Comparison of ENCODE assay signal across 23 mouse cellular contexts in the genomic region with DNA sequence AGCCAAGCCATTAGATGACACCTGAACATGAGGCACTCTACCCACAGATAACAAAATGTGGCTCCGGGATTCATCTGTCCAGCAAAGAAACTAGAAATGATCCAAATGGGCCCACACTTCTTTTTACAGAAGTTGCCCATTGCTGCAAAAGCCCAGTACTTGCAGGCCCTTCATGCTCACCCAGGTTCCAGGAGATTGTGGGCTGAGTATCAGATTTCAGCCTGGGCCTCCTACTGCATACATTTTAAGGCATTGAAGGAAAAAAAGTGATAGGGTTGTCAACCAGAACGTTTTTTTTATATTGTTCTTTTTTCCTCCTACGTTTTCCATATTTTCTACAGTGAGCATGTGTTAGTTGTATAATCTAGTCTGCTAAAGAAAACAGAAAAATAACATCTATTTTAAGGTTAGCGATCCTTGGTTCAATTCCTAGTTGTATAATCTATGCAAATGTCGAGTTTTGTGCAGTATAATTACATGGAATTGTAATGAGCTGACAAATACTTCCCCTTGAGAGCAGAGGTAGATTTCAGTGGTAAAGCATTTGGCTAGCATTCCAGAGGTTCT. TPM values are rescaled to one million over a fixed set of nuclear protein-coding genes. Genes with fewer than 3 reads are reported as not detected.
A peak's percentile ranks its signal among the peaks of the same experiment; 100 is the strongest.
DNase-seq lines count a peak whose midpoint lies in the region; ATAC-seq lines count a peak whose summit lies in the region.
"Had no signal": no experiment of that assay in that cellular context is flagged by ENCODE, and none has a peak within 500 bp of the region (broad histone marks: within the 10 kb centered on the region; RNA-seq: fewer than 3 reads in every experiment).

No protein-coding gene starts in this region.

- H3K4me1 ChIP-seq in embryonic facial prominence, embryonic 14.5 days (ENCODE audit: control insufficient read depth, insufficient read depth, low read length) = 0 out of 2 replicates have a peak, but pooled peaks cover 4% of the 10 kb centered on the region
- no peaks in the 10 kb centered on the region for H3K4me1 ChIP-seq in embryonic facial prominence, embryonic 10.5 days
- H3K4me1 ChIP-seq in midbrain, embryonic 11.5 days (ENCODE audit: control insufficient read depth, insufficient read depth, low read length) = no peaks in the 10 kb centered on the region
- H3K4me1 ChIP-seq: intestine, embryonic 15.5 days; liver, embryonic 12.5 days; midbrain, embryonic 10.5 days had no signal

- 53% methylated on average over 5 of the region's 5 CpGs for WGBS in embryonic facial prominence, embryonic 14.5 days
- WGBS in embryonic facial prominence, embryonic 10.5 days = 71% methylated on average over 5 of the region's 5 CpGs
- 66% methylated on average over 5 of the region's 5 CpGs for WGBS in midbrain, embryonic 11.5 days

- H3K9me3 ChIP-seq in embryonic facial prominence, embryonic 14.5 days (ENCODE audit: control insufficient read depth, low read length) = no peaks in the 10 kb centered on the region
- no peaks in the 10 kb centered on the region for H3K9me3 ChIP-seq in embryonic facial prominence, embryonic 10.5 days
- no peaks in the 10 kb centered on the region for H3K9me3 ChIP-seq in midbrain, embryonic 11.5 days (ENCODE audit: control insufficient read depth, low read length)
- H3K9me3 ChIP-seq: heart, embryonic 10.5 days; intestine, embryonic 15.5 days; limb, embryonic 13.5 days; liver, embryonic 12.5 days; midbrain, embryonic 10.5 days had no signal

- DNase-seq in embryonic facial prominence, embryonic 14.5 days (ENCODE audit: low spot score) = peak; percentile 11
- no peak for DNase-seq in embryonic facial prominence, embryonic 10.5 days (ENCODE audit: low spot score)
- peak; percentile 25 for DNase-seq in layer of hippocampus, adult 11-12 months (ENCODE audit: low spot score)
- DNase-seq in layer of hippocampus, postnatal 10 days (ENCODE audit: low spot score in 2 of 2) = no peak
- peak; percentile 25 to 32 for DNase-seq in right cerebral cortex, adult 2 months (ENCODE audit: low spot score in 2 of 2)
- no peak for DNase-seq in right cerebral cortex, postnatal 10 days (ENCODE audit: low spot score in 2 of 2)
- DNase-seq in midbrain, embryonic 11.5 days (ENCODE audit: low spot score, missing footprints) = no peak
- DNase-seq: adrenal gland, postnatal 14 days; cerebellum, adult 8-10 months; gastrocnemius, adult 2 months; kidney, adult 8-10 months; lung, adult 18-20 months; lung, postnatal 10 days; thymus, postnatal 14 days had no signal

- no peak overlapping the region for H3K27ac ChIP-seq in embryonic facial prominence, embryonic 14.5 days (replicated peaks; ENCODE audit: low read depth, low read length)
- no peak overlapping the region for H3K27ac ChIP-seq in embryonic facial prominence, embryonic 10.5 days (replicated peaks)
- no peak overlapping the region for H3K27ac ChIP-seq in midbrain, embryonic 11.5 days (ENCODE audit: low read depth, low read length)
- H3K27ac ChIP-seq: gastrocnemius, adult 2 months; heart, embryonic 10.5 days; intestine, embryonic 15.5 days; limb, embryonic 13.5 days; liver, embryonic 12.5 days; midbrain, embryonic 10.5 days had no signal

- no peaks in the 10 kb centered on the region for H3K36me3 ChIP-seq in embryonic facial prominence, embryonic 14.5 days (ENCODE audit: control insufficient read depth, insufficient read depth, low read length)
- no peaks in the 10 kb centered on the region for H3K36me3 ChIP-seq in embryonic facial prominence, embryonic 10.5 days (replicated peaks)
- H3K36me3 ChIP-seq in midbrain, embryonic 11.5 days (ENCODE audit: control insufficient read depth, insufficient read depth, low read length) = no peaks in the 10 kb centered on the region
- H3K36me3 ChIP-seq: heart, embryonic 10.5 days; intestine, embryonic 15.5 days; limb, embryonic 13.5 days; liver, embryonic 12.5 days; midbrain, embryonic 10.5 days had no signal

- ATAC-seq in embryonic facial prominence, embryonic 14.5 days (ENCODE audit: low read depth) = no peak
- ATAC-seq in midbrain, embryonic 11.5 days (ENCODE audit: low FRiP score) = no peak
- ATAC-seq: hindbrain, embryonic 16.5 days; intestine, embryonic 15.5 days; liver, embryonic 12.5 days had no signal

- H3K27me3 ChIP-seq in embryonic facial prominence, embryonic 14.5 days (replicated peaks; ENCODE audit: control insufficient read depth, insufficient read depth, low read length) = no peaks in the 10 kb centered on the region
- no peaks in the 10 kb centered on the region for H3K27me3 ChIP-seq in embryonic facial prominence, embryonic 10.5 days (replicated peaks; ENCODE audit: low read depth, poor library complexity, severe bottlenecking)
- no peaks in the 10 kb centered on the region for H3K27me3 ChIP-seq in midbrain, embryonic 11.5 days (ENCODE audit: control insufficient read depth, insufficient read depth, low read length)
- H3K27me3 ChIP-seq: intestine, embryonic 15.5 days; limb, embryonic 13.5 days; liver, embryonic 12.5 days had no signal

- H3K4me3 ChIP-seq in embryonic facial prominence, embryonic 14.5 days (ENCODE audit: low read depth, low read length) = no peak overlapping the region
- no peak overlapping the region for H3K4me3 ChIP-seq in embryonic facial prominence, embryonic 10.5 days
- H3K4me3 ChIP-seq in midbrain, embryonic 11.5 days (ENCODE audit: low read depth, low read length) = no peak overlapping the region
- H3K4me3 ChIP-seq: gastrocnemius, adult 2 months; heart, embryonic 10.5 days; intestine, embryonic 15.5 days; limb, embryonic 13.5 days; liver, embryonic 12.5 days; midbrain, embryonic 10.5 days had no signal

- H3K9ac ChIP-seq in embryonic facial prominence, embryonic 14.5 days (ENCODE audit: low read depth, low read length) = no peak overlapping the region
- no peak overlapping the region for H3K9ac ChIP-seq in midbrain, embryonic 11.5 days (ENCODE audit: low read length)
- H3K9ac ChIP-seq: intestine, embryonic 15.5 days; limb, embryonic 13.5 days; liver, embryonic 12.5 days had no signal

- H3K4me2 ChIP-seq in embryonic facial prominence, embryonic 14.5 days (ENCODE audit: low read depth, low read length) = no peak overlapping the region
- H3K4me2 ChIP-seq in midbrain, embryonic 11.5 days = no peak overlapping the region
- H3K4me2 ChIP-seq: intestine, embryonic 15.5 days; limb, embryonic 13.5 days; liver, embryonic 12.5 days had no signal

RNA-seq across cellular contexts. Expression of gene Adcy10, which starts 52.3 kb away (rescaled TPM):
- polyA plus RNA-seq in embryonic facial prominence, embryonic 14.5 days (2014; fragmentation: Nextera tagmentation; extraction: Ambion mirVana) = not detected in 2 replicates
- polyA plus RNA-seq in embryonic facial prominence, embryonic 10.5 days (2016; fragmentation: Nextera tagmentation; extraction: Ambion mirVana) = 0.13 TPM in 1 of 2 replicates, not detected in the other
- total RNA-seq in layer of hippocampus, postnatal 10 days (2021) = under 1 TPM in 1 of 2 experiments, not detected in 1; 0.55 TPM
- 0.11 TPM in 1 of 2 replicates, not detected in the other for polyA plus RNA-seq in midbrain, embryonic 11.5 days (2014; fragmentation: Nextera tagmentation; extraction: Ambion mirVana)
- total RNA-seq: gastrocnemius, adult 2 months; hematopoietic stem cell, adult 5-6 weeks; midbrain, postnatal 0 days had no signal
- polyA plus RNA-seq: heart, embryonic 10.5 days; heart, embryonic 16.5 days; intestine, embryonic 15.5 days; limb, embryonic 13.5 days; liver, embryonic 12.5 days had no signal

Comparison
In these comparisons a context has a peak if more than half of its experiments do, and no peak if none do; other contexts are left out.
1. DNase-seq: peak in embryonic facial prominence, embryonic 14.5 days (single experiment), layer of hippocampus, adult 11-12 months (single experiment) and right cerebral cortex, adult 2 months (2 of 2); none in embryonic facial prominence, embryonic 10.5 days (single experiment), layer of hippocampus, postnatal 10 days (0 of 2), right cerebral cortex, postnatal 10 days (0 of 2) and midbrain, embryonic 11.5 days (single experiment).